Mouse (Mus musculus) lung, adult 2 months (tissue): ENCODE measurements around the gene Ccdc83. TPM values are rescaled to one million over a fixed set of nuclear protein-coding genes. Genes with fewer than 3 reads are reported as not detected.
A peak's percentile ranks its signal among the peaks of the same experiment; 100 is the strongest.

Source experiments
- DNase-seq: peaks from one replicate; pipeline ENCODE4 v3.0.0; 2022
- H3K4me1 ChIP-seq: fragments of 200-500 bp; 2 replicates; pipeline ENCODE4 v1.6.1; 2011; ENCODE audit warnings: low read length; ENCODE audit not compliant: control insufficient read depth, insufficient read depth
- H3K4me3 ChIP-seq: fragments of 200-500 bp; replicated peaks from 2 replicates; pipeline ENCODE3; 2011; ENCODE audit warnings: low read depth, mild to moderate bottlenecking, control low read depth, low read length; ENCODE audit errors: extremely low read depth
- CTCF ChIP-seq: fragments of 200-500 bp; IDR thresholded peaks from 2 replicates; pipeline ENCODE4 v1.5.1; 2011; ENCODE audit warnings: mild to moderate bottlenecking, low read length, control low read depth; ENCODE audit not compliant: insufficient read depth
- POLR2A ChIP-seq: fragments of 200-500 bp; IDR thresholded peaks from 2 replicates; pipeline ENCODE4 v1.6.1; 2011; ENCODE audit warnings: low read depth, mild to moderate bottlenecking, control low read depth, low read length, borderline replicate concordance; ENCODE audit errors: extremely low read depth
- WGBS: fragments of 180-500 bp; shearing (Covaris S2); methylation state at CpG from one replicate; pipeline ENCODE4 v1.1.7; 2018; 5-methylcytosine and 5-hydroxymethylcytosine counted together
- polyA plus RNA-seq: library from polyadenylated mRNA; depleted of rRNA; stranded (reverse); fragments of >200 nt; gene quantifications from 2 replicates; pipeline ENCODE4 v1.2.3, GENCODE M21; 2012; rRNA removed

Ccdc83 gene
- 0.13 TPM in 1 of 2 replicates, not detected in the other for polyA plus RNA-seq

DNA sequence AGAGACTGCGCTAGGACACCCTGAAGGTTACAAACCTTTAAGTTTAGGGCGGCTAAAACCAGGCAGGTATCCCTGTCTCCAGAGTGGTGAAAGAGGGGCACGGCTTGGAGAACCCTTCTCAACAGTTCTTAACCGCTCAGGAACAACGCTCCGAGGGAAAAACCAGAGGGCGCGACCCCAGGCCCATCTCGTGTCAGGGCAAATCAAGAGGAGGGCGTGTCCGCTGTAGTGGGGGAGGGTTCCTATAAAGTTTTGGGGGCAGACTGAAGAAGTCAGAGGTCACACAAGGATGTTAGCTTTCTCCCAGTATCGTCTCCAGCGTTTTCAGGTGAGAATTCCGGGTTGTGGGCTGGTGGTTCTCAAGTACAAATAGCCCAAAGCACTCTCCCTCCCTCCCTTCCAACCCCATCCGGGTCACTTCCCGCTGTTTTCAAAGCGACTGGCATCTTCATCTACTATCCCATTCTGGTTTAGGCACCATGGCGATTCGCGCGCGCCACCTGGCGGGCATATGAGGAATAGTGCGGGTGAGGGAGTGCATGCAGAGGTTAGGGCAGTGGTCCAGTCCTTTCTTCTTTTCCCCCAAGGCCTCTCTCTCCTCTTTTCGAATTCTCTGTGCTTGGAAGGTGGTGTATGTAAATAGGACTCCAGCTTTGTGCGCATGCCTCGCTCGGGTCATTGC is at the start of gene Ccdc83:
Gene Ccdc83, minus strand, starts transcription at position 489 of the 682 bp plus-strand sequence.
- Histone ChIP-seq H3K4me1 (peaks cover 3% of the 10 kb centered on the region; the same call in 1 of the 2 replicates), H3K4me3 (peak within 1 kb of the TSS; percentile 10)
- WGBS = 9% methylated on average over 28 of the region's 28 CpGs
- peak; percentile 78 for DNase-seq
- TF ChIP-seq POLR2A = no peak
- peak; percentile 95 for TF ChIP-seq CTCF

DNA sequence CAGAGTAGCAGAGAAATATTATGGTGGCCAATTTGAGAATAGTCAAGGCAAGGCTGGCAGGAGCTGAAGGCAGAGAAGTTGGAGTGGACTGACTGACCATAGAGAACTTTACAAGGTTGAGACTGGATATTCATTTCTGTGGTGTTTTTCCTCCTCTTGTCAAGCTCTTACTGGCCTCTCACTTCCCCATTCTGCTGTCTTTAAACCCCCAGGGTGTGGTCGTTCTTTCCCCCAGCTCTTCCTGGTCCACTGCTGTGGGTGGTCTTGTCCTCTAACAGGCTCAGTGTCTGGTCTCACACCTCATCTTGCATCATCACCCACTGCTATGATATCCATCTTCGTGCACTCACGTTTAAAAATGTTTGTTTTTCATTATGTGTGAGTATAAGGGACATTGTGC is 47.8 kb upstream of the Ccdc83 start:
- Histone ChIP-seq H3K4me1 (peaks cover 10% of the 10 kb centered on the region), H3K4me3 (no peak overlapping the region)
- 40% methylated on average over 3 of the region's 3 CpGs for WGBS
- DNase-seq = no peak
- TF ChIP-seq CTCF (no peak), POLR2A (no peak)

DNA sequence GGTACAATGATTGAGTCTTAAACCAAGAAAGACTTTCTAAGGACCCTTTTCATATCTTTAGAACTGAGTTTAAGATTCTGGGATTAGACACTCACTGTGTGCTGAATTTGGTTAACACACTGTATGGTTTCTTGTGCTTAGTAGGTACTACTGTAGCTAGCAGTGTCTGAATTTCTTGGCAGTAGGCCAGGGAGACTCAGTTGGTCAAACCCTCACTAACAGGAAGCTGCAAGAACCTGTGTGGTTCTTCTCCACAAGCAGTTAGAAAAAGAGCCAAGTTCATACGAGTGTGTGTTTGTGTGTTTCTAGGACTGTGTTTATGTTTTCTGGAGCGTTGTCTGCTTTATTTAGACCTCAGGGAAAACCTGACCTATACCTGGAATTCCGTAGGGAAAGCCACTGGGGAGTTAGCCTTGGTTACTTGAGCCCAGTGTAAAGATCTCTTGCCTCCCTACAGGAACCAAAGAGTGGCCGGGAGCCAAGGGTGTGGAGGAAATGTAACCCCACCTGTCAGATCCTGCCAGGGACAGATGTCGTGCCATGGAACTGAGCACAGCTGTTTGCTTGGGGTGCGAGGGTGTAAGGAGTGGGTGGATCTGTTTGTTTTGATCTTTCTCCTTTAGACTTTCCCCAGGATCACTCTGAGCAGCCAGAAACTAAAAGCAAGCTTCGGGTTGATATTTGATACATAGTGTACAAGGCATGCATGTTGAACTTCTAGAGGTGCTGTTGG is 46.7 kb upstream of the Ccdc83 start:
- no peak for DNase-seq
- 16% methylated on average over 7 of the region's 7 CpGs for WGBS
- Histone ChIP-seq H3K4me1 (peaks cover 11% of the 10 kb centered on the region), H3K4me3 (no peak overlapping the region)
- TF ChIP-seq CTCF (no peak), POLR2A (no peak)

DNA sequence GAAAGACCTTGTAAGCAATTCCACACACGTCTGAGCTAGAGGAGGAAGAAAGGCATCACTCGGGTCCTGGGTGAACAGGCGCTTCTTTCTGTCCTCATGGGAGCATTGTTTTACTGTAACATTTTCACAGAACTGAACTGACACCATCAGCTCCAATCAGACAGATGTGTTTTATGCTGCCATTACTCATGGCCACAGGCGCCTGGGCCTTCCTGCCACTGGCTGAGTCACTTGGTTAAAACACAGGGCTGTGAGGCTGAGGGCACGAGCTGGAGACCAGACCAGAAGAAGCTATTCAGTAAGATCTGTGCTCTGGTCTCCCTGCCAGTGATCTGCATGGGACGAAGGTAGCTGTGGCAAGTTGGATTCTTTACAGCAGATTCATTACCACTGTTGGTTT is 42.4 kb upstream of the Ccdc83 start:
- TF ChIP-seq CTCF (no peak), POLR2A (no peak)
- peaks cover 11% of the 10 kb centered on the region for H3K4me1 ChIP-seq
- 68% methylated on average over 6 of the region's 6 CpGs for WGBS
- no peak for DNase-seq
- H3K4me3 ChIP-seq = no peak overlapping the region

DNA sequence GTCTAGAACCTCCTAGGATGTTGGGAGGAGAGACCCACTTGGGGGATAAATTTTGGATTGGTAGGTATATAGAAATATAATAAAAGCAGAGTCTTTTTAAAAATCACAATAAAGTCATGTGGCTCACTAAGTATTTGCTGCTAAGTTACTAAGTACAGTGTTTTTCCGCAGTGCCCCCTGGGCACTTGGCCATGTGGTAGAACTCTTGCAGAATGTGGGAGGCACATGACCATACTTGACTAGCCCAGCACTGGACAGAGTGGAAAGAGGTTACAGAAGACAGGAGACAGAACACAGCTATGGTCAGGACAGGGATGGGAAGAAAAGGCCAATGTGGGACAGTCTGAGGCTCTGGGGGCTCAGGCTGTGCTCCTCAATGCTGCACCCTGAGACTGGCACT is 41.4 kb upstream of the Ccdc83 start:
- no peak for DNase-seq
- H3K4me1 ChIP-seq = peaks cover 4% of the 10 kb centered on the region
- H3K4me3 ChIP-seq = no peak overlapping the region
- WGBS = 74% methylated on average over 1 of the region's 1 CpGs
- TF ChIP-seq POLR2A (no peak), CTCF (no peak)

DNA sequence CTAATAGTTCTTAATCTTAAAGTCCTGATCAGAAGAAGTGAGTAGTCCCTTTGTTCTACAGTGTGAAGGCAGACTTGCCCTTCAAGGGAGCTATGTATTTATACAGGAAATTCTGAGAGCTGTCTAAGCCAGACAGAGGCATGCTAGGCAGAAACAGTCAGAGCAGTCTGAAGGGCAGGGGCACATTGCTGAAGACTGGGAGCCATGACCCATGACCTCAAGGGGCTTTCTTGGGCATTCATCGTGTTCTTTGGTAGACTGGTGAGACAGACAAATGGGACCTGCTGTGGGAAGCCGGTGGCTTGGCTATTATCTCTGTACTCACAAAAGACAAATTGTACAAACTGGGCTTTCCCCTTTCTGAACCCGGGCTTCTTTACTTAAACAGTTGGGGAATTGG is 40.5 kb upstream of the Ccdc83 start:
- WGBS = 20% methylated on average over 3 of the region's 3 CpGs
- Histone ChIP-seq H3K4me1 (peaks cover 4% of the 10 kb centered on the region), H3K4me3 (no peak overlapping the region)
- no peak for DNase-seq
- TF ChIP-seq CTCF (no peak), POLR2A (no peak)

DNA sequence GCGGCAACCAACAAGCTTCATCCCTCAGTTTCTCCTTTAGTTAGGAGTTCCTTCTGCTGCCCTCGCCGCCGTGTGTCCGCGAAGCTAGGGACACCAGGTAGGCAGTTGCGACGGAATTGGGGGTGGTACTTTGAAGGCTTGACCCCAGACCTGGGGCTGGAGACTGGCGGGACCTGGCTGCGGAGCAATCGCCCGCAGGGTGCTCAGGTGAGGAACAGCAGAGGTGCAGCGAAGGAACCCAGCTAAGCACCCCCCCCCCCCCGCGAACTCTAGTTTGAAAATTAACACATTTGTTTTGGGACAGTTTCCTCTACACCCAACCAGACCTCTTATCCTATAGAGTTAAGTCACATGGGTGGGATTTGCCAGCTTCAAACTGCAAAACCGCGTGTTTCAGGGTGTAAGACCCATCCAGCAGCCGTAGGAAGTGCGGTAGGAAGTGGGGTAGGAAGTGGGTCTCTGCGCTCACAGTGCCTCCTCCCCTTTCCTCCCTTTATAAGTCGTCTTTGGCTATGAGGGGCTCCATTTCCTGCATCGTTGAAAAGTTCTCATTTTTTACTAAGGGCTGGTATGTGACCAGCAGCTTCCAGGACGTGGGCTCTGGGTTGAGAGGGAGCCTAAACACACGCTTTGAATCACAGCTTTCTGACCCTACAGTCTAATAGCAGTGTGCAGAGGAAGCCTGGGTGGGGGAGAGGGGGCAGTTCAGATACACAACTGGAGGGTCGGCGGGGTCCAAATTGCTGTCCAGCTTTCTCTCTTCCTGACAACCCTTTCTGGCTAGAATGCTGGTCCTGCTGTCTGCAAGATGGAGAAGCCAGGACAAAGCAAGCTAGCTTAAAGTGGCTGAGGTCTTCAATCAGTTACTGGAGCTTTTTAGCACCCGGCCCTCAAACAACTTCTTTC is 37.3 kb upstream of the Ccdc83 start:
- Histone ChIP-seq H3K4me1 (peaks cover 4% of the 10 kb centered on the region), H3K4me3 (peak overlapping the region; percentile 74)
- TF ChIP-seq CTCF (no peak), POLR2A (no peak)
- DNase-seq = no peak
- 3% methylated on average over 27 of the region's 27 CpGs for WGBS

DNA sequence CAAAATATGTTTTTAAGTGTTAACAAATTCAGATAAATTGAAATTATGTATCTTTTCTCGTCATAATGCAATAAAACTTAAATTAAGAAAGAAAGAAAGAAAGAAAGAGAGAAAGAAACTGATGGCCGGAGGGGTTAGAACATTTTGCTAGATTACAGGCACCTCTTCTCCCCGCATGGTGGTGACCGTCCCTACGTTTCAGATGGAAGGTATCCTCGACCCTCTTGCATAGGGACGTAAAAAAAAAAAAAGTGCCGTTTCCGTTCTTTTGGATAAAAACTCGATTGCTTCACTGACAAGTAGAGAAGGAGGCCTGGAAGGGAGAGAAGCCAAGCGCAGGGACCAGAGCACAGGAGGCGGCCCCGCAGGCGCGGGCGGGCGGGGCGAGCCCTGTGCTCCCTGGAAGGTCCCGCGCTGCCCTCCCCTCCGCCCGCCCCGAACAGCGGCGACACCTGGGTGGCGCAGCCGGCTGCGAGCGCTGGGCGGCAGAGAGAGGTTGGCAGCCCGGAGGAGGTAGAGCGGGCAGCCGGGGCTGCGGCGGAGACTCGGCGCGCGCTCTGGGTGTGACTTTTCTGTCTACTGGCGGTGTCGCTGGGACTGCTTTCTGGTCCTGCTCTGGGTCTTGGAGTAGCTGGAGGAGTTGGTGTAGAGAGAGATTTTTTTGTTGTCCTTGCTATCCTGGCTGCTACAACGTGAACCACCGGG is 36.5 kb upstream of the Ccdc83 start, which contains the start of gene Sytl2:
Gene Sytl2, plus strand, starts transcription at position 311 of the 705 bp plus-strand sequence.
- DNase-seq = peak; percentile 55
- WGBS = 3% methylated on average over 43 of the region's 43 CpGs
- H3K4me3 ChIP-seq = peak within 1 kb of the TSS; percentile 74
- H3K4me1 ChIP-seq = peaks cover under 1% of the 10 kb centered on the region
- TF ChIP-seq POLR2A = no peak; the same call in 1 of the 2 replicates
- no peak for TF ChIP-seq CTCF

DNA sequence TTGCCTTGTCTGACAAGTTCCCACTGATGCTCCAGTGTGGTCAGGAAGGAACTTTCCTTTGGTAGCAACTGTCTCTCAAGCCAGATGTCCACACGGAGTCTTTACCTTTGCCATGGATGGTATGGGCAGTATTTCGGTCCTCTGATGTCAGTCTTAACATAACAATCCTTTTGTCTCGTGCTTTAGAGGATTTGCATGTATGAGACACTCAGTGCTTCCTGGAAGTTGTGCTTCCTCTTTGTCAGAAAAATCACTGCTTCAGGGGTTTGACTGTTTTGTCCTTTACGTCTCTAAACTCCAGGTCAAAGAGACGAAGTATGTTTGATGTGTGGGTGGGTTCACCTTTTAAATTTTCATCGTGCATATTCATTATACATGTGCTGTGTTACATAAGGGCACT is 26.3 kb upstream of the Ccdc83 start:
- TF ChIP-seq POLR2A (no peak), CTCF (no peak)
- 71% methylated on average over 6 of the region's 6 CpGs for WGBS
- Histone ChIP-seq H3K4me1 (no peaks in the 10 kb centered on the region), H3K4me3 (no peak overlapping the region)
- DNase-seq = no peak
